Mouse (Mus musculus): ENCODE data around the gene Gm42906.

GRCm38 (mm10) chr5:151134202-151134601, 293.8 kb downstream of the Gm42906 start:
- TF ChIP-seq HCFC1 (IDR thresholded peaks at IDR 0.05; ENCODE audit: borderline replicate concordance, insufficient read depth, low read length) (no peak), ZNF384 (IDR thresholded peaks at IDR 0.05; ENCODE audit: low read depth, low read length) (no peak), ZC3H11A (IDR thresholded peaks at IDR 0.05; ENCODE audit: borderline replicate concordance, low read depth, low read length) (no peak), MAFK (IDR thresholded peaks at IDR 0.05; ENCODE audit: insufficient read depth, low read depth, low read length) (no peak), CHD2 (IDR thresholded peaks at IDR 0.05; ENCODE audit: low read depth, low read length) (no peak)

Measured in ES-E14 (cell line).